Mouse (Mus musculus): ENCODE data around the gene Nlgn2. TPM values are rescaled to one million over a fixed set of nuclear protein-coding genes. Genes with fewer than 3 reads are reported as not detected.

The Nlgn2 gene
- polyA plus RNA-seq (2015; fragmentation: Nextera tagmentation; extraction: Ambion mirVana): 3.1 and 4.3 TPM in 2 replicates

GRCm38 (mm10) chr11:69837604-69837951, at the start of gene Nlgn2:
TSS of gene Nlgn2 (minus strand) at chr11:69837784.

GRCm38 (mm10) chr11:69880853-69881603, 43.4 kb upstream of the Nlgn2 start, which contains the start of gene Kctd11:
TSS of gene Kctd11 (minus strand) at chr11:69881406.

GRCm38 (mm10) chr11:69877878-69878277, 40.3 kb upstream of the Nlgn2 start, which contains the start of gene Tmem95:
TSS of gene Tmem95 (minus strand) at chr11:69878018.

GRCm38 (mm10) chr11:69858113-69858998, 20.8 kb upstream of the Nlgn2 start, which contains the start of gene Tnk1:
TSS of gene Tnk1 (minus strand) at chr11:69858730.

GRCm38 (mm10) chr11:69846198-69846680, 8.7 kb upstream of the Nlgn2 start, which contains the start of gene Plscr3:
TSS of gene Plscr3 (plus strand) at chr11:69846376.

GRCm38 (mm10) chr11:69837952-69838713, 549 bp upstream of the Nlgn2 start, which contains the start of gene Tmem256:
TSS of gene Tmem256 (plus strand) at chr11:69838514.

GRCm38 (mm10) chr11:69822080-69822479, 15.5 kb downstream of the Nlgn2 start, which contains the start of gene Spem1:
TSS of gene Spem1 (minus strand) at chr11:69822180.

GRCm38 (mm10) chr11:69818365-69818764, 19.2 kb downstream of the Nlgn2 start, which contains the start of gene Spem2:
TSS of gene Spem2 (minus strand) at chr11:69818465.

GRCm38 (mm10) chr11:69815155-69815554, 22.4 kb downstream of the Nlgn2 start, which contains the start of gene Gm39566:
TSS of gene Gm39566 (minus strand) at chr11:69815298.

GRCm38 (mm10) chr11:69804972-69805909, 32.3 kb downstream of the Nlgn2 start, which contains the start of gene Tmem102:
TSS of gene Tmem102 (minus strand) at chr11:69805624.

GRCm38 (mm10) chr11:69801379-69801977, 36.1 kb downstream of the Nlgn2 start, which contains the start of gene Fgf11:
TSS of gene Fgf11 (minus strand) at chr11:69801857.

GRCm38 (mm10) chr11:69795168-69795982, 42.2 kb downstream of the Nlgn2 start, which contains the start of gene Chrnb1:
TSS of gene Chrnb1 (minus strand) at chr11:69795943.

Small RNA genes within 50 kb of the gene (microRNA-seq; reads per million reads assigned to microRNA genes)
- not detected for gene Mir6924 (ENCODE audit: borderline replicate concordance, insufficient number of aligned reads)

Other genes starting within 250 kb of the Nlgn2 start
- 25.4 and 32.3 TPM in 2 replicates for gene Atp1b2, start 231.8 kb downstream of the Nlgn2 start, polyA plus RNA-seq (2015; fragmentation: Nextera tagmentation; extraction: Ambion mirVana)
- gene Shbg, start 219.9 kb downstream of the Nlgn2 start, polyA plus RNA-seq (2015; fragmentation: Nextera tagmentation; extraction: Ambion mirVana): 0.14 TPM in 1 of 2 replicates, not detected in the other
- 41.0 and 44.3 TPM in 2 replicates for gene Sat2, start 215.8 kb downstream of the Nlgn2 start, polyA plus RNA-seq (2015; fragmentation: Nextera tagmentation; extraction: Ambion mirVana)
- gene Fxr2, start 204.8 kb downstream of the Nlgn2 start, polyA plus RNA-seq (2015; fragmentation: Nextera tagmentation; extraction: Ambion mirVana): 17.0 and 23.2 TPM in 2 replicates
- not detected in 2 replicates for gene Sox15, start 182.5 kb downstream of the Nlgn2 start, polyA plus RNA-seq (2015; fragmentation: Nextera tagmentation; extraction: Ambion mirVana)
- 75.5 and 97.1 TPM in 2 replicates for gene Mpdu1, start 175.1 kb downstream of the Nlgn2 start, polyA plus RNA-seq (2015; fragmentation: Nextera tagmentation; extraction: Ambion mirVana)
- gene Cd68, start 171.6 kb downstream of the Nlgn2 start, polyA plus RNA-seq (2015; fragmentation: Nextera tagmentation; extraction: Ambion mirVana): 34.5 TPM in 2 replicates
- 393 and 466 TPM in 2 replicates for gene Eif4a1, start 165.4 kb downstream of the Nlgn2 start, polyA plus RNA-seq (2015; fragmentation: Nextera tagmentation; extraction: Ambion mirVana)
- 46.6 and 53.5 TPM in 2 replicates for gene Senp3, start 155.7 kb downstream of the Nlgn2 start, polyA plus RNA-seq (2015; fragmentation: Nextera tagmentation; extraction: Ambion mirVana)
- gene Tnfsf13, start 152.0 kb downstream of the Nlgn2 start, polyA plus RNA-seq (2015; fragmentation: Nextera tagmentation; extraction: Ambion mirVana): 0.80 TPM in 2 replicates
- 17.7 and 26.1 TPM in 2 replicates for gene Tnfsf12, start 141.9 kb downstream of the Nlgn2 start, polyA plus RNA-seq (2015; fragmentation: Nextera tagmentation; extraction: Ambion mirVana)
- 9.2 and 12.7 TPM in 2 replicates for gene Tnfsfm13, start 141.7 kb downstream of the Nlgn2 start, polyA plus RNA-seq (2015; fragmentation: Nextera tagmentation; extraction: Ambion mirVana)
- 18.7 and 21.8 TPM in 2 replicates for gene Polr2a, start 79.1 kb downstream of the Nlgn2 start, polyA plus RNA-seq (2015; fragmentation: Nextera tagmentation; extraction: Ambion mirVana)
- 0.22 TPM in 1 of 2 replicates, not detected in the other for gene Slc35g3, start 75.8 kb downstream of the Nlgn2 start, polyA plus RNA-seq (2015; fragmentation: Nextera tagmentation; extraction: Ambion mirVana)
- 3.7 and 4.4 TPM in 2 replicates for gene Zbtb4, start 71.9 kb downstream of the Nlgn2 start, polyA plus RNA-seq (2015; fragmentation: Nextera tagmentation; extraction: Ambion mirVana)
- 1.9 and 2.8 TPM in 2 replicates for gene Chrnb1, start 41.8 kb downstream of the Nlgn2 start, polyA plus RNA-seq (2015; fragmentation: Nextera tagmentation; extraction: Ambion mirVana)
- 0.91 and 0.92 TPM in 2 replicates for gene Fgf11, start 35.9 kb downstream of the Nlgn2 start, polyA plus RNA-seq (2015; fragmentation: Nextera tagmentation; extraction: Ambion mirVana)
- gene Tmem102, start 32.2 kb downstream of the Nlgn2 start, polyA plus RNA-seq (2015; fragmentation: Nextera tagmentation; extraction: Ambion mirVana): 1.4 and 1.8 TPM in 2 replicates
- gene Gm39566, start 22.5 kb downstream of the Nlgn2 start, polyA plus RNA-seq (2015; fragmentation: Nextera tagmentation; extraction: Ambion mirVana): not detected in 2 replicates
- gene Spem2, start 19.3 kb downstream of the Nlgn2 start, polyA plus RNA-seq (2015; fragmentation: Nextera tagmentation; extraction: Ambion mirVana): not detected in 2 replicates
- not detected in 2 replicates for gene Spem1, start 15.6 kb downstream of the Nlgn2 start, polyA plus RNA-seq (2015; fragmentation: Nextera tagmentation; extraction: Ambion mirVana)
- gene Tmem256, start 730 bp upstream of the Nlgn2 start, polyA plus RNA-seq (2015; fragmentation: Nextera tagmentation; extraction: Ambion mirVana): 479 and 845 TPM in 2 replicates
- gene Plscr3, start 8.6 kb upstream of the Nlgn2 start, polyA plus RNA-seq (2015; fragmentation: Nextera tagmentation; extraction: Ambion mirVana): 74.4 and 74.8 TPM in 2 replicates
- gene Tnk1, start 20.9 kb upstream of the Nlgn2 start, polyA plus RNA-seq (2015; fragmentation: Nextera tagmentation; extraction: Ambion mirVana): 0.19 and 0.47 TPM in 2 replicates
- gene Tmem95, start 40.2 kb upstream of the Nlgn2 start, polyA plus RNA-seq (2015; fragmentation: Nextera tagmentation; extraction: Ambion mirVana): not detected in 2 replicates
- gene Kctd11, start 43.6 kb upstream of the Nlgn2 start, polyA plus RNA-seq (2015; fragmentation: Nextera tagmentation; extraction: Ambion mirVana): 4.1 and 5.2 TPM in 2 replicates
- gene Acap1, start 57.8 kb upstream of the Nlgn2 start, polyA plus RNA-seq (2015; fragmentation: Nextera tagmentation; extraction: Ambion mirVana): 0.73 and 0.76 TPM in 2 replicates
- 4.3 TPM in 2 replicates for gene 2810408A11Rik, start 63.2 kb upstream of the Nlgn2 start, polyA plus RNA-seq (2015; fragmentation: Nextera tagmentation; extraction: Ambion mirVana)
- gene Neurl4, start 63.3 kb upstream of the Nlgn2 start, polyA plus RNA-seq (2015; fragmentation: Nextera tagmentation; extraction: Ambion mirVana): 3.7 and 4.1 TPM in 2 replicates
- 48.8 and 63.0 TPM in 2 replicates for gene Gps2, start 76.1 kb upstream of the Nlgn2 start, polyA plus RNA-seq (2015; fragmentation: Nextera tagmentation; extraction: Ambion mirVana)
- 749 and 924 TPM in 2 replicates for gene Eif5a, start 84.2 kb upstream of the Nlgn2 start, polyA plus RNA-seq (2015; fragmentation: Nextera tagmentation; extraction: Ambion mirVana)
- gene Ybx2, start 98.0 kb upstream of the Nlgn2 start, polyA plus RNA-seq (2015; fragmentation: Nextera tagmentation; extraction: Ambion mirVana): 0.27 and 0.40 TPM in 2 replicates
- gene Slc2a4, start 110.4 kb upstream of the Nlgn2 start, polyA plus RNA-seq (2015; fragmentation: Nextera tagmentation; extraction: Ambion mirVana): 5.2 and 7.1 TPM in 2 replicates
- 4.0 and 8.7 TPM in 2 replicates for gene Cldn7, start 127.0 kb upstream of the Nlgn2 start, polyA plus RNA-seq (2015; fragmentation: Nextera tagmentation; extraction: Ambion mirVana)
- gene Ctdnep1, start 143.4 kb upstream of the Nlgn2 start, polyA plus RNA-seq (2015; fragmentation: Nextera tagmentation; extraction: Ambion mirVana): 17.2 and 21.6 TPM in 2 replicates
- 104 and 109 TPM in 2 replicates for gene Elp5, start 144.7 kb upstream of the Nlgn2 start, polyA plus RNA-seq (2015; fragmentation: Nextera tagmentation; extraction: Ambion mirVana)
- 665 and 705 TPM in 2 replicates for gene Gabarap, start 153.4 kb upstream of the Nlgn2 start, polyA plus RNA-seq (2015; fragmentation: Nextera tagmentation; extraction: Ambion mirVana)
- gene Phf23, start 158.0 kb upstream of the Nlgn2 start, polyA plus RNA-seq (2015; fragmentation: Nextera tagmentation; extraction: Ambion mirVana): 39.5 and 47.3 TPM in 2 replicates
- 14.5 and 17.4 TPM in 2 replicates for gene Dvl2, start 162.8 kb upstream of the Nlgn2 start, polyA plus RNA-seq (2015; fragmentation: Nextera tagmentation; extraction: Ambion mirVana)
- gene Acadvl, start 177.6 kb upstream of the Nlgn2 start, polyA plus RNA-seq (2015; fragmentation: Nextera tagmentation; extraction: Ambion mirVana): 103 and 150 TPM in 2 replicates
- 5.0 and 5.4 TPM in 2 replicates for gene Dlg4, start 179.2 kb upstream of the Nlgn2 start, polyA plus RNA-seq (2015; fragmentation: Nextera tagmentation; extraction: Ambion mirVana)
- gene Asgr1, start 216.3 kb upstream of the Nlgn2 start, polyA plus RNA-seq (2015; fragmentation: Nextera tagmentation; extraction: Ambion mirVana): 10.5 and 12.1 TPM in 2 replicates

Measured in adrenal gland, postnatal 0 days (tissue).